Mouse (Mus musculus) right cerebral cortex, postnatal 36 days (tissue): ENCODE measurements at regions not wholly inside any gene's neighbourhood (a gene's known extent, or its start where the extent isn't known, plus 50 kb on each side); places are given as distances from the start of the nearest gene placed in this dataset.
A peak's percentile ranks its signal among the peaks of the same experiment; 100 is the strongest.

Source experiments
- DNase-seq, 2 experiments: peaks; one replicate each; pipeline ENCODE4 v3.0.0; 2022; ENCODE audit warnings: low spot score in 2 of 2, mixed read lengths in 1 of 2

- DNase-seq, result no peak
Observed at GRCm38 (mm10) chr4:26016071-26016470, 216.0 kb upstream of the Fut9 start.

- no peak for DNase-seq
Observed at GRCm38 (mm10) chr4:26000364-26000763, 200.3 kb upstream of the Fut9 start.

DNA sequence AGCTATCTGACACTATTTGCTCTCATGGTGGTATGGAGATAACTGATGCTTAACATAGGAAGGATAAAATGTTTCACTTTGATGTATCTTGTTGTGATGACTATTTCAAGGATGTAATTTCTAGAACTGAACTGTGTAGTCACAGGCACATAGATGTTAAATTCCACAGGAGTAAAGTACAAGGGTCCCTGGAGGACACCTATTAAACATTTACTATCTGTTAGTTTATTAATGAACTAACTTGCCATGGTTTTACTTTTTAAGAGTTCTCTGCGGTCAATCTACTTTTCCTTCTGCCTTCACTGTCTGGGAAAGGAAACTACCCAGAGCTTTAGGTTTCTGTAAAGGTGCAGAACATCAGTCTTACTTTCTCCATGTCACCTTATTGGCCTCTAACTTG is 198.5 kb upstream of the Fut9 start:
- no peak for DNase-seq

- peak in 1 of 2 experiments; percentile 30 for DNase-seq
Observed at GRCm38 (mm10) chr4:25955696-25956348, 155.8 kb upstream of the Fut9 start.

- no peak for DNase-seq
Observed at GRCm38 (mm10) chr4:25932546-25932945, 132.5 kb upstream of the Fut9 start.

DNA sequence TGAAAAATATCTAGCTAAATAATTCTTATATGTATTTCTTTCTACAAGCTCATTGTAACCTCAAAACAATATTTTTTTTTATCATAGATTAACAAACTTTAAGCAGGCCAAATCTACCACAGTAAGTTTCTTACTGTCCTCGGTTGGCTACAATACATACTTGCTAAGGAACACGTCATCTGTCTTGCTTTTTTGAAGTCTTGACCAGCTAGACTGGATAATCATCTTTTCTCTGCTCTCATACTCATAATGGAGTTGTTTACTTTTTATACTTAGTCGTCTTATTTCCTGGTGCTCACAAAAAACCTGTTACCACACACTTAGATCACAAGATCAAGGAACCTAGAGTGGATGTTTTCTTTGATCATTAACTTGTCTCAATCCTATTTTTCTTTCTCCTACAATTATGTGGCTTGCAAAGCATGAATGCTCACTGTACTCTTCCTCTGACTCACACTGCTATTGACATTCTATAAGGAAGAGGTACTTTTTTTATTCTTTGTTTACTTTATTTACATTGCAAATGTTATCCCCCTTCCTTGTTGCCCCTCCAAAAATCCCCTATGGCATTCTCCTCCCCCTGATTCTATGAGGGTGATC is 95.4 kb upstream of the Fut9 start:
- no peak for DNase-seq

DNA sequence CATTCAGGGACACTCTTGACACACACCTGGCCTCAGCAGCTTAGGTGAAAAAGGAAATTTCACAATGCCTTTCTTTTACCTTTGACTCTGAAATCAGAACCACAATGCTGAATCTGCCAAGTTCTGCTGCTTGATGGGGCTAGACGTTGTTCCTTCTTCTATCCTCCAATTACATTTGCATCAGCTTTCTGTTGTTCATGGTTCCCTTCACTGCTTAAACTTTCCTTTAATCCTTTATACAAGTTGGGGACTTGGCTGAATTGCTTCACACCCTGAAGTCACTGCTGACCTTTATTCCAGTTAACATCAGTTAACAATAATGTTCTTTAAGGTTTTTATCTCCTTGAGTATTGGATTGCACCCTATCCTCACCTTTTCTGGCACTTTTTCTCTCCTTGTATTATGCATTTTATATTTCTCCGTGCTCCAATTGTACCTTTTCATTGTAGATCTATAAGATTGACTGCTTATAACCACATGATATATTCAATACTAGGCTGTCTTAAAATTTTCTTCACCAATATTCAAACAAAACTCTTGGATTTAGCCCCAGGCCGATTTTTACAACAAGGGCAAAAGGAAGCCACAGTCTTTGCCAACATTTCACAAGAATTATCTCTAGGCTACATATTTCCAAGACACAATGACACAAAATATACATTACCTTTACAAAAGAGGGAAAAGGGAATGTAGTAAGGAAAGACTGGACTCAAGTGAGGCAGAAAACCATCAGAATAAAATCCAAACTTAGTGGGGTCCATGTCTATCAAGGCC is 92.0 kb upstream of the Fut9 start:
- no peak for DNase-seq
